Mouse (Mus musculus): ENCODE measurements around the gene Ddc. TPM values are rescaled to one million over a fixed set of nuclear protein-coding genes. Genes with fewer than 3 reads are reported as not detected.

Gene Ddc
- polyA plus RNA-seq, 1 experiment from 2014 or later: 12.6 TPM

- no peak overlapping the region for H3K27ac ChIP-seq (ENCODE audit: low read length)
- H3K9me3 ChIP-seq (ENCODE audit: low read length): no peaks in the 10 kb centered on the region
- no peak overlapping the region for H3K9ac ChIP-seq (replicated peaks; ENCODE audit: low read length)
- H3K36me3 ChIP-seq (ENCODE audit: insufficient read depth, low read length): no peaks in the 10 kb centered on the region
- H3K27me3 ChIP-seq (ENCODE audit: insufficient read depth, low read length): no peaks in the 10 kb centered on the region
- H3K4me2 ChIP-seq (replicated peaks; ENCODE audit: low read depth, low read length): no peak overlapping the region
- no peak overlapping the region for H3K4me3 ChIP-seq (ENCODE audit: low read length)
- ATAC-seq (ENCODE audit: low FRiP score, low TSS enrichment): no peak
- H3K4me1 ChIP-seq (ENCODE audit: insufficient read depth, low read length): peaks cover 11% of the 10 kb centered on the region
- 75% methylated on average over 5 of the region's 5 CpGs for WGBS
Observed at GRCm38 (mm10) chr11:11866696-11867095, 31.2 kb downstream of the Ddc start.

GRCm38 (mm10) chr11:11865128-11865527, 32.8 kb downstream of the Ddc start:
- Histone ChIP-seq H3K9me3 (ENCODE audit: low read length) (no peaks in the 10 kb centered on the region), H3K4me1 (ENCODE audit: insufficient read depth, low read length) (peaks cover 7% of the 10 kb centered on the region), H3K4me2 (replicated peaks; ENCODE audit: low read depth, low read length) (no peak overlapping the region), H3K27ac (ENCODE audit: low read length) (no peak overlapping the region), H3K9ac (replicated peaks; ENCODE audit: low read length) (no peak overlapping the region), H3K4me3 (ENCODE audit: low read length) (no peak overlapping the region), H3K36me3 (ENCODE audit: insufficient read depth, low read length) (no peaks in the 10 kb centered on the region), H3K27me3 (ENCODE audit: insufficient read depth, low read length) (no peaks in the 10 kb centered on the region)
- ATAC-seq (ENCODE audit: low FRiP score, low TSS enrichment): no peak; the same call in 1 of the 2 replicates
- 74% methylated on average over 2 of the region's 2 CpGs for WGBS

- Histone ChIP-seq H3K4me2 (replicated peaks; ENCODE audit: low read depth, low read length) (no peak overlapping the region), H3K9ac (replicated peaks; ENCODE audit: low read length) (no peak overlapping the region), H3K27ac (ENCODE audit: low read length) (peak overlapping the region; percentile 34; the same call in 1 of the 2 replicates), H3K36me3 (ENCODE audit: insufficient read depth, low read length) (no peaks in the 10 kb centered on the region), H3K4me3 (ENCODE audit: low read length) (no peak overlapping the region), H3K9me3 (ENCODE audit: low read length) (no peaks in the 10 kb centered on the region), H3K27me3 (ENCODE audit: insufficient read depth, low read length) (no peaks in the 10 kb centered on the region), H3K4me1 (ENCODE audit: insufficient read depth, low read length) (peaks cover 7% of the 10 kb centered on the region)
- 73% methylated on average over 8 of the region's 8 CpGs for WGBS
- ATAC-seq (ENCODE audit: low FRiP score, low TSS enrichment): peak; percentile 39; the same call in 1 of the 2 replicates
Observed at GRCm38 (mm10) chr11:11864446-11865101, 33.4 kb downstream of the Ddc start.

GRCm38 (mm10) chr11:11862502-11862901, 35.4 kb downstream of the Ddc start:
- Histone ChIP-seq H3K27me3 (ENCODE audit: insufficient read depth, low read length) (no peaks in the 10 kb centered on the region), H3K4me3 (ENCODE audit: low read length) (no peak overlapping the region)
- WGBS: 65% methylated on average over 1 of the region's 1 CpGs

GRCm38 (mm10) chr11:11856959-11857358, 41.0 kb downstream of the Ddc start:
- H3K4me1 ChIP-seq (ENCODE audit: insufficient read depth, low read length): peaks cover 19% of the 10 kb centered on the region
- no peak overlapping the region for H3K4me3 ChIP-seq (ENCODE audit: low read length)
- H3K36me3 ChIP-seq (ENCODE audit: insufficient read depth, low read length): no peaks in the 10 kb centered on the region
- 88% methylated on average over 3 of the region's 3 CpGs for WGBS
- peak overlapping the region; percentile 69; the same call in 1 of the 2 replicates for H3K27ac ChIP-seq (ENCODE audit: low read length)
- no peak overlapping the region for H3K9ac ChIP-seq (replicated peaks; ENCODE audit: low read length)
- peaks cover 4% of the 10 kb centered on the region; the same call in 1 of the 2 replicates for H3K9me3 ChIP-seq (ENCODE audit: low read length)
- no peak for ATAC-seq (ENCODE audit: low FRiP score, low TSS enrichment)
- no peak overlapping the region for H3K4me2 ChIP-seq (replicated peaks; ENCODE audit: low read depth, low read length)
- no peaks in the 10 kb centered on the region for H3K27me3 ChIP-seq (ENCODE audit: insufficient read depth, low read length)

More at GRCm38 (mm10) chr11:11862502-11862901, 35.4 kb downstream of the Ddc start:
- no peaks in the 10 kb centered on the region for H3K36me3 ChIP-seq (ENCODE audit: insufficient read depth, low read length)
- ATAC-seq (ENCODE audit: low FRiP score, low TSS enrichment): no peak
- H3K4me2 ChIP-seq (replicated peaks; ENCODE audit: low read depth, low read length): no peak overlapping the region
- no peaks in the 10 kb centered on the region for H3K4me1 ChIP-seq (ENCODE audit: insufficient read depth, low read length)
- no peaks in the 10 kb centered on the region for H3K9me3 ChIP-seq (ENCODE audit: low read length)
- H3K9ac ChIP-seq (replicated peaks; ENCODE audit: low read length): no peak overlapping the region
- no peak overlapping the region for H3K27ac ChIP-seq (ENCODE audit: low read length)

GRCm38 (mm10) chr11:11855685-11856131, 42.2 kb downstream of the Ddc start:
- Histone ChIP-seq H3K9ac (replicated peaks; ENCODE audit: low read length) (peak overlapping the region; percentile 62), H3K4me1 (ENCODE audit: insufficient read depth, low read length) (peaks cover 19% of the 10 kb centered on the region), H3K36me3 (ENCODE audit: insufficient read depth, low read length) (no peaks in the 10 kb centered on the region), H3K4me2 (replicated peaks; ENCODE audit: low read depth, low read length) (peak overlapping the region; percentile 26; the same call in 1 of the 2 replicates), H3K27ac (ENCODE audit: low read length) (peak overlapping the region; percentile 91), H3K9me3 (ENCODE audit: low read length) (peaks cover 4% of the 10 kb centered on the region; the same call in 1 of the 2 replicates), H3K4me3 (ENCODE audit: low read length) (no peak overlapping the region), H3K27me3 (ENCODE audit: insufficient read depth, low read length) (no peaks in the 10 kb centered on the region)
- peak; percentile 69 for ATAC-seq (ENCODE audit: low FRiP score, low TSS enrichment)
- WGBS: 16% methylated on average over 11 of the region's 11 CpGs

GRCm38 (mm10) chr11:11855061-11855672, 42.8 kb downstream of the Ddc start:
- WGBS: 18% methylated on average over 6 of the region's 6 CpGs
- Histone ChIP-seq H3K27me3 (ENCODE audit: insufficient read depth, low read length) (no peaks in the 10 kb centered on the region), H3K4me1 (ENCODE audit: insufficient read depth, low read length) (peaks cover 19% of the 10 kb centered on the region), H3K9me3 (ENCODE audit: low read length) (peaks cover 4% of the 10 kb centered on the region; the same call in 1 of the 2 replicates), H3K27ac (ENCODE audit: low read length) (peak overlapping the region; percentile 91), H3K4me2 (replicated peaks; ENCODE audit: low read depth, low read length) (no peak overlapping the region), H3K9ac (replicated peaks; ENCODE audit: low read length) (no peak overlapping the region; the same call in 1 of the 2 replicates), H3K36me3 (ENCODE audit: insufficient read depth, low read length) (no peaks in the 10 kb centered on the region), H3K4me3 (ENCODE audit: low read length) (no peak overlapping the region)
- ATAC-seq (ENCODE audit: low FRiP score, low TSS enrichment): peak; percentile 89

- Histone ChIP-seq H3K27ac (ENCODE audit: low read length) (peak overlapping the region; percentile 91), H3K9ac (replicated peaks; ENCODE audit: low read length) (no peak overlapping the region), H3K36me3 (ENCODE audit: insufficient read depth, low read length) (no peaks in the 10 kb centered on the region), H3K9me3 (ENCODE audit: low read length) (peaks cover 4% of the 10 kb centered on the region; the same call in 1 of the 2 replicates), H3K27me3 (ENCODE audit: insufficient read depth, low read length) (no peaks in the 10 kb centered on the region), H3K4me1 (ENCODE audit: insufficient read depth, low read length) (peaks cover 19% of the 10 kb centered on the region), H3K4me3 (ENCODE audit: low read length) (no peak overlapping the region), H3K4me2 (replicated peaks; ENCODE audit: low read depth, low read length) (no peak overlapping the region)
- ATAC-seq (ENCODE audit: low FRiP score, low TSS enrichment): no peak
- WGBS: 28% methylated on average over 4 of the region's 4 CpGs
Observed at GRCm38 (mm10) chr11:11853731-11854461, 44.0 kb downstream of the Ddc start.

GRCm38 (mm10) chr11:11851957-11852505, 45.9 kb downstream of the Ddc start:
- Histone ChIP-seq H3K4me3 (ENCODE audit: low read length) (no peak overlapping the region), H3K27ac (ENCODE audit: low read length) (no peak overlapping the region), H3K4me1 (ENCODE audit: insufficient read depth, low read length) (peaks cover 19% of the 10 kb centered on the region), H3K9ac (replicated peaks; ENCODE audit: low read length) (no peak overlapping the region), H3K4me2 (replicated peaks; ENCODE audit: low read depth, low read length) (no peak overlapping the region), H3K9me3 (ENCODE audit: low read length) (peaks cover 3% of the 10 kb centered on the region; the same call in 1 of the 2 replicates), H3K27me3 (ENCODE audit: insufficient read depth, low read length) (no peaks in the 10 kb centered on the region), H3K36me3 (ENCODE audit: insufficient read depth, low read length) (no peaks in the 10 kb centered on the region)
- 77% methylated on average over 6 of the region's 6 CpGs for WGBS
- ATAC-seq (ENCODE audit: low FRiP score, low TSS enrichment): no peak
